Mouse (Mus musculus): ENCODE measurements at regions not wholly inside any gene's neighbourhood (a gene's known extent, or its start where the extent isn't known, plus 50 kb on each side); places are given as distances from the start of the nearest gene placed in this dataset.

GRCm38 (mm10) chr13:110649378-110649777 lies 254.5 kb downstream of the Plk2 start:
- TF ChIP-seq TCF3 (IDR thresholded peaks at IDR 0.05; ENCODE audit: insufficient read length, low read depth) (no peak), MAX (IDR thresholded peaks at IDR 0.05; ENCODE audit: low read depth) (no peak), REST (IDR thresholded peaks at IDR 0.05; ENCODE audit: insufficient read depth, insufficient read length) (no peak)
- no peak overlapping the region for H3K4me3 ChIP-seq
- no peaks in the 10 kb centered on the region for H3K36me3 ChIP-seq (ENCODE audit: control insufficient read depth, insufficient read depth)
- no peak overlapping the region for H3K4me2 ChIP-seq (ENCODE audit: low read depth)
- no peak overlapping the region for H3ac ChIP-seq (ENCODE audit: control insufficient read depth, insufficient read length)
- no peaks in the 10 kb centered on the region for H3K79me2 ChIP-seq (ENCODE audit: control insufficient read depth, insufficient read depth)
- no peaks in the 10 kb centered on the region for H3K27me3 ChIP-seq (ENCODE audit: control insufficient read depth, insufficient read depth, insufficient read length)

- Histone ChIP-seq H3K79me2 (ENCODE audit: control insufficient read depth, insufficient read depth) (no peaks in the 10 kb centered on the region), H3ac (ENCODE audit: control insufficient read depth, insufficient read length) (no peak overlapping the region), H3K36me3 (ENCODE audit: control insufficient read depth, insufficient read depth) (no peaks in the 10 kb centered on the region), H3K27me3 (ENCODE audit: control insufficient read depth, insufficient read depth, insufficient read length) (no peaks in the 10 kb centered on the region), H3K4me3 (no peak overlapping the region), H3K4me2 (ENCODE audit: low read depth) (no peak overlapping the region)
- TF ChIP-seq TCF3 (IDR thresholded peaks at IDR 0.05; ENCODE audit: insufficient read length, low read depth) (no peak), CEBPB (IDR thresholded peaks at IDR 0.05; ENCODE audit: insufficient read depth, poor library complexity, severe bottlenecking) (no peak), POLR2AphosphoS2 (IDR thresholded peaks at IDR 0.05; ENCODE audit: insufficient read length, low read depth) (no peak), REST (IDR thresholded peaks at IDR 0.05; ENCODE audit: insufficient read depth, insufficient read length) (no peak), MAX (IDR thresholded peaks at IDR 0.05; ENCODE audit: low read depth) (no peak), USF1 (IDR thresholded peaks at IDR 0.05; ENCODE audit: low read depth) (no peak), SRF (IDR thresholded peaks at IDR 0.05; ENCODE audit: control insufficient read depth, insufficient read length, low read depth) (no peak), MYOG (IDR thresholded peaks at IDR 0.05; ENCODE audit: control insufficient read depth in 1 of 3, insufficient read depth in 1 of 3, insufficient read length in 2 of 3, low read depth in 2 of 3) (no peak), POLR2A (IDR thresholded peaks at IDR 0.05; ENCODE audit: insufficient read length, low read depth) (no peak), MYOD1 (IDR thresholded peaks at IDR 0.05; ENCODE audit: control insufficient read depth in 1 of 3, insufficient read length in 2 of 3, low read depth in 2 of 3) (no peak), E2F4 (IDR thresholded peaks at IDR 0.05; ENCODE audit: insufficient read depth) (no peak), TCF12 (IDR thresholded peaks at IDR 0.05; ENCODE audit: insufficient read depth, poor library complexity, severe bottlenecking) (no peak)
Observed at GRCm38 (mm10) chr13:110649870-110650497, 255.1 kb downstream of the Plk2 start.

- no peak overlapping the region for H3K4me2 ChIP-seq (ENCODE audit: low read depth)
- no peaks in the 10 kb centered on the region for H3K79me2 ChIP-seq (ENCODE audit: control insufficient read depth, insufficient read depth)
- no peak for TF ChIP-seq TCF3 (IDR thresholded peaks at IDR 0.05; ENCODE audit: insufficient read length, low read depth)
- TF ChIP-seq MAX (IDR thresholded peaks at IDR 0.05; ENCODE audit: low read depth): no peak
- no peak for TF ChIP-seq REST (IDR thresholded peaks at IDR 0.05; ENCODE audit: insufficient read depth, insufficient read length)
- TF ChIP-seq MYOG (IDR thresholded peaks at IDR 0.05; ENCODE audit: control insufficient read depth in 1 of 3, insufficient read depth in 1 of 3, insufficient read length in 2 of 3, low read depth in 2 of 3): no peak
- TF ChIP-seq TCF12 (IDR thresholded peaks at IDR 0.05; ENCODE audit: insufficient read depth, poor library complexity, severe bottlenecking): no peak
- no peak for TF ChIP-seq MYOD1 (IDR thresholded peaks at IDR 0.05; ENCODE audit: control insufficient read depth in 1 of 3, insufficient read length in 2 of 3, low read depth in 2 of 3)
- TF ChIP-seq E2F4 (IDR thresholded peaks at IDR 0.05; ENCODE audit: insufficient read depth): no peak
- TF ChIP-seq POLR2A (IDR thresholded peaks at IDR 0.05; ENCODE audit: insufficient read length, low read depth): no peak
- TF ChIP-seq SRF (IDR thresholded peaks at IDR 0.05; ENCODE audit: control insufficient read depth, insufficient read length, low read depth): no peak
- TF ChIP-seq POLR2AphosphoS2 (IDR thresholded peaks at IDR 0.05; ENCODE audit: insufficient read length, low read depth): no peak
- no peak for TF ChIP-seq USF1 (IDR thresholded peaks at IDR 0.05; ENCODE audit: low read depth)
- TF ChIP-seq CEBPB (IDR thresholded peaks at IDR 0.05; ENCODE audit: insufficient read depth, poor library complexity, severe bottlenecking): no peak
- no peaks in the 10 kb centered on the region for H3K36me3 ChIP-seq (ENCODE audit: control insufficient read depth, insufficient read depth)
- H3K4me3 ChIP-seq: no peak overlapping the region
- H3ac ChIP-seq (ENCODE audit: control insufficient read depth, insufficient read length): no peak overlapping the region
- no peaks in the 10 kb centered on the region for H3K27me3 ChIP-seq (ENCODE audit: control insufficient read depth, insufficient read depth, insufficient read length)
Observed at GRCm38 (mm10) chr13:110652201-110652600, 257.4 kb downstream of the Plk2 start.

GRCm38 (mm10) chr13:110665073-110665800 lies 270.4 kb downstream of the Plk2 start:
- no peaks in the 10 kb centered on the region for H3K79me2 ChIP-seq (ENCODE audit: control insufficient read depth, insufficient read depth)
- TF ChIP-seq SRF (IDR thresholded peaks at IDR 0.05; ENCODE audit: control insufficient read depth, insufficient read length, low read depth) (no peak), CEBPB (IDR thresholded peaks at IDR 0.05; ENCODE audit: insufficient read depth, poor library complexity, severe bottlenecking) (no peak), USF1 (IDR thresholded peaks at IDR 0.05; ENCODE audit: low read depth) (no peak), POLR2AphosphoS2 (IDR thresholded peaks at IDR 0.05; ENCODE audit: insufficient read length, low read depth) (no peak), REST (IDR thresholded peaks at IDR 0.05; ENCODE audit: insufficient read depth, insufficient read length) (no peak), MYOD1 (IDR thresholded peaks at IDR 0.05; ENCODE audit: control insufficient read depth in 1 of 3, insufficient read length in 2 of 3, low read depth in 2 of 3) (no peak), MYOG (IDR thresholded peaks at IDR 0.05; ENCODE audit: control insufficient read depth in 1 of 3, insufficient read depth in 1 of 3, insufficient read length in 2 of 3, low read depth in 2 of 3) (no peak), TCF12 (IDR thresholded peaks at IDR 0.05; ENCODE audit: insufficient read depth, poor library complexity, severe bottlenecking) (no peak), POLR2A (IDR thresholded peaks at IDR 0.05; ENCODE audit: insufficient read length, low read depth) (no peak), MAX (IDR thresholded peaks at IDR 0.05; ENCODE audit: low read depth) (no peak), TCF3 (IDR thresholded peaks at IDR 0.05; ENCODE audit: insufficient read length, low read depth) (no peak), E2F4 (IDR thresholded peaks at IDR 0.05; ENCODE audit: insufficient read depth) (no peak)
- no peak overlapping the region for H3ac ChIP-seq (ENCODE audit: control insufficient read depth, insufficient read length)
- H3K36me3 ChIP-seq (ENCODE audit: control insufficient read depth, insufficient read depth): no peaks in the 10 kb centered on the region
- no peaks in the 10 kb centered on the region for H3K27me3 ChIP-seq (ENCODE audit: control insufficient read depth, insufficient read depth, insufficient read length)
- no peak overlapping the region for H3K4me2 ChIP-seq (ENCODE audit: low read depth)
- no peak overlapping the region for H3K4me3 ChIP-seq

Data from myocyte (in vitro differentiated cells).